8 mouse cellular contexts compared by ENCODE assay signal in the genomic region with DNA sequence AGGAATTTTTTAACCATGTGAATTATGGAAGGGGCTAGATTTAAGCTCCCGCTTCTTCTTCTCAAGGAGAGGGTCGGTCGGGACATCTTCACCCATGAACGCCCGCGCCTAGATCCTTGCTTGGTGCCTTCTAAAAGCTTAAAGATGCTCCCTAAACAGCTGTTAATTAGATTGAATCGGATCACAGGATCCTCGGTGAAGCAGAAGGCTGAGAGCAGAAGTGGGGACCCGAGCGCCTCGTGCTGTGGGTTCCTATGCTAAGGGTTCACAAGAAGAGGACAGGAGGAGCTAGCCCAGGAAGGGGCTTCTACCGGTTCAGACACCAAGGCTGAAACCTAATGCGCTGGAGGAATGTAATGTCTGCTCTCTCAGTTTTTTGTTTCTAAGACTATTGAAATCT. TPM values are rescaled to one million over a fixed set of nuclear protein-coding genes. Genes with fewer than 3 reads are reported as not detected.
A peak's percentile ranks its signal among the peaks of the same experiment; 100 is the strongest.
DNase-seq lines count a peak whose midpoint lies in the region; ATAC-seq lines count a peak whose summit lies in the region.

No protein-coding gene starts in this region.

- H3K4me2 ChIP-seq in heart, embryonic 14.5 days (ENCODE audit: low read length) = peak overlapping the region; percentile 92
- H3K4me2 ChIP-seq in forebrain, embryonic 16.5 days (ENCODE audit: low read length) = peak overlapping the region; percentile 85
- H3K4me2 ChIP-seq in midbrain, embryonic 11.5 days = peak overlapping the region; percentile 97

- no peak for ATAC-seq in heart, embryonic 14.5 days (ENCODE audit: insufficient number of reproducible peaks, insufficient read depth, low FRiP score, low read depth)
- no peak for ATAC-seq in forebrain, embryonic 16.5 days
- no peak for ATAC-seq in midbrain, embryonic 11.5 days (ENCODE audit: low FRiP score)
- ATAC-seq in granulocyte monocyte progenitor cell, adult 5-6 weeks (replicated peaks; ENCODE audit: poor library complexity, severe bottlenecking) = no peak
- no peak for ATAC-seq in megakaryocyte, adult 5-6 weeks (ENCODE audit: poor library complexity, severe bottlenecking)

- H3K9me3 ChIP-seq in heart, embryonic 14.5 days (ENCODE audit: control insufficient read depth, low read length) = no peaks in the 10 kb centered on the region
- H3K9me3 ChIP-seq in forebrain, embryonic 16.5 days (ENCODE audit: control insufficient read depth, low read length) = no peaks in the 10 kb centered on the region
- no peaks in the 10 kb centered on the region for H3K9me3 ChIP-seq in midbrain, embryonic 11.5 days (ENCODE audit: control insufficient read depth, low read length)

- peaks cover 5 to 6% of the 10 kb centered on the region in 2 experiments; a peak in 2 of 4 replicates for H3K4me1 ChIP-seq in heart, embryonic 14.5 days (ENCODE audit: control insufficient read depth in 2 of 2, insufficient read depth in 2 of 2, low read length in 2 of 2)
- peaks cover 29% of the 10 kb centered on the region for H3K4me1 ChIP-seq in forebrain, embryonic 16.5 days (replicated peaks; ENCODE audit: control insufficient read depth, insufficient read depth, low read length)
- peaks cover 14% of the 10 kb centered on the region for H3K4me1 ChIP-seq in midbrain, embryonic 11.5 days (ENCODE audit: control insufficient read depth, insufficient read depth, low read length)

- 14% methylated on average over 13 of the region's 13 CpGs for WGBS in heart, embryonic 14.5 days
- 7% methylated on average over 13 of the region's 13 CpGs for WGBS in forebrain, embryonic 16.5 days
- WGBS in midbrain, embryonic 11.5 days = 8% methylated on average over 13 of the region's 13 CpGs

- H3K4me3 ChIP-seq in heart, embryonic 14.5 days (ENCODE audit: control insufficient read depth in 1 of 2, insufficient read depth in 1 of 2, low read depth in 1 of 2, low read length in 2 of 2) = peak overlapping the region in 1 of 2 experiments; percentile 55; a peak in 1 of 4 replicates
- peak overlapping the region; percentile 83 for H3K4me3 ChIP-seq in forebrain, embryonic 16.5 days (replicated peaks; ENCODE audit: low read length)
- H3K4me3 ChIP-seq in midbrain, embryonic 11.5 days (ENCODE audit: low read depth, low read length) = peak overlapping the region; percentile 71

- peaks cover 21% of the 10 kb centered on the region for H3K27me3 ChIP-seq in heart, embryonic 14.5 days (ENCODE audit: control insufficient read depth, insufficient read depth, low read length)
- H3K27me3 ChIP-seq in forebrain, embryonic 16.5 days (replicated peaks; ENCODE audit: control insufficient read depth, insufficient read depth, low read length) = 0 out of 2 replicates have a peak, but pooled peaks cover 2% of the 10 kb centered on the region
- H3K27me3 ChIP-seq in midbrain, embryonic 11.5 days (ENCODE audit: control insufficient read depth, insufficient read depth, low read length) = peaks cover 27% of the 10 kb centered on the region

- no peak for DNase-seq in heart, adult 8-10 months (ENCODE audit: low spot score)
- peak; percentile 48 for DNase-seq in brain, adult 2 months (ENCODE audit: low read depth, low spot score)
- no peak for DNase-seq in midbrain, embryonic 11.5 days (ENCODE audit: low spot score, missing footprints)
- DNase-seq in thymus, postnatal 4 days = no peak

- H3K27ac ChIP-seq in heart, embryonic 14.5 days (replicated peaks in 1 of 2; ENCODE audit: control insufficient read depth in 1 of 2, insufficient read depth in 1 of 2, low read depth in 2 of 2, low read length in 2 of 2) = no peak overlapping the region
- no peak overlapping the region; the same call in 1 of the 2 replicates for H3K27ac ChIP-seq in forebrain, embryonic 16.5 days (ENCODE audit: low read length)
- H3K27ac ChIP-seq in midbrain, embryonic 11.5 days (ENCODE audit: low read depth, low read length) = no peak overlapping the region

- H3K9ac ChIP-seq in heart, embryonic 14.5 days (ENCODE audit: low read length) = no peak overlapping the region
- H3K9ac ChIP-seq in forebrain, embryonic 16.5 days (replicated peaks; ENCODE audit: low read depth, low read length) = peak overlapping the region; percentile 88
- H3K9ac ChIP-seq in midbrain, embryonic 11.5 days (ENCODE audit: low read length) = peak overlapping the region; percentile 82

- H3K36me3 ChIP-seq in heart, embryonic 14.5 days (ENCODE audit: control insufficient read depth, insufficient read depth, low read length) = no peaks in the 10 kb centered on the region
- H3K36me3 ChIP-seq in forebrain, embryonic 16.5 days (ENCODE audit: control insufficient read depth, insufficient read depth) = no peaks in the 10 kb centered on the region
- H3K36me3 ChIP-seq in midbrain, embryonic 11.5 days (ENCODE audit: control insufficient read depth, insufficient read depth, low read length) = no peaks in the 10 kb centered on the region

RNA-seq across cellular contexts. Expression of a gene that starts 0.5 kb away (rescaled TPM):
- polyA plus RNA-seq in heart, embryonic 14.5 days (2014; fragmentation: Nextera tagmentation; extraction: Ambion mirVana) = 0.75 and 0.88 TPM in 2 replicates
- total RNA-seq in heart, adult 8-10 months (2022) = 1 to 10 TPM in 1 of 4 experiments, under 1 TPM in 3; 0.11 to 1.3 (median 0.27) TPM
- 9.6 and 10.5 TPM in 2 replicates for polyA plus RNA-seq in forebrain, embryonic 16.5 days (2015; fragmentation: Nextera tagmentation; extraction: Ambion mirVana)
- 2.1 TPM in 2 replicates for polyA plus RNA-seq in midbrain, embryonic 11.5 days (2014; fragmentation: Nextera tagmentation; extraction: Ambion mirVana)
- total RNA-seq in granulocyte monocyte progenitor cell, adult 5-6 weeks (2014; fragmentation: Nextera tagmentation) = not detected in 2 replicates
- total RNA-seq in granulocyte monocyte progenitor cell, adult 5-6 weeks (2017) = not detected in 2 replicates
- total RNA-seq in megakaryocyte, adult 5-6 weeks (2015) = 0.11 TPM in 1 of 2 replicates, not detected in the other
- not detected in 2 replicates for total RNA-seq in megakaryocyte, adult 5-6 weeks (2017)
